Mouse (Mus musculus) erythroblast, embryonic 14.5 days (primary cell): ENCODE results near the gene Anks1b.

ENCODE experiments used
- GATA1 ChIP-seq: IDR thresholded peaks from 2 replicates; pipeline ENCODE4 v1.6.1; 2012; ENCODE audit warnings: low read length, inconsistent platforms, mixed read lengths
- TAL1 ChIP-seq: IDR thresholded peaks from 3 replicates; pipeline ENCODE4 v1.6.1; 2012; ENCODE audit warnings: low read length, inconsistent platforms, mixed read lengths

DNA sequence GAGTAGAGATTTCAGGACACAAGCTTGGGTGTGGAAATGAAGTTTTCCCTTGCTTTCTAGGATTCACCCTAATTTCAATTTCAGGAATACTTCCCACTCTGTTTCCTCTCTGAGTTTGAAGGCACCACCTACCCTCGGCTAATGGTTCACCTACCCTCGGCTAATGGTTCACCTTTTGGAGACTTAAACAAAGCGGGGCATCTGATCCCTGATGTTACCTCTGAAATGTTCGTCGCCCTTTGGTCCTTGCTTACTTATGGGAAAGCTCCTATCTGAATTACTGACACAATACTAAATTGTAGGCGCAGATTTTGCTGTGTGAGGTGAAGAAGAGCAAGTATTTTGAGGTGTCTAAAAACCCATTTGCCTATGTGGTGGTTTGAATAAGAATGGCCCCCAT lies 22.4 kb upstream of the Anks1b start:
- TF ChIP-seq GATA1 (no peak), TAL1 (no peak)
